Mouse (Mus musculus) liver, postnatal 0 days (tissue): ENCODE measurements at regions not wholly inside any gene's neighbourhood (a gene's known extent, or its start where the extent isn't known, plus 50 kb on each side); places are given as distances from the start of the nearest gene placed in this dataset.

Source experiments
- CTCF ChIP-seq: sonication (generic); IDR thresholded peaks from 2 replicates; pipeline ENCODE4 v1.5.1; 2016; ENCODE audit warnings: antibody characterized with exemption, low read depth
- EP300 ChIP-seq: IDR thresholded peaks from 2 replicates; pipeline ENCODE4 v1.6.1; 2016; ENCODE audit warnings: antibody characterized with exemption, low read depth, mild to moderate bottlenecking

- TF ChIP-seq EP300: no peak
- TF ChIP-seq CTCF: no peak
Measured at GRCm38 (mm10) chr3:150590978-150591377, 846.7 kb upstream of the Adgrl4 start.
